Mouse (Mus musculus) bone marrow macrophage, adult 2 months (primary cell): ENCODE results near the gene Ksr1.

Experiments
- CTCF ChIP-seq: IDR thresholded peaks from 2 replicates; pipeline ENCODE4 v1.5.1; 2012; ENCODE audit warnings: low read depth, mild to moderate bottlenecking, low read length, moderate library complexity
- POLR2A ChIP-seq: IDR thresholded peaks from 2 replicates; pipeline ENCODE4 v1.6.1; 2012; ENCODE audit warnings: mild to moderate bottlenecking, low read depth, low read length, borderline replicate concordance

GRCm38 (mm10) chr11:79058610-79059009 is 87.6 kb downstream of the Ksr1 start:
- TF ChIP-seq CTCF (no peak), POLR2A (no peak)
